Mouse (Mus musculus) heart, embryonic 13.5 days (tissue): ENCODE data around the gene Mrc1. TPM values are rescaled to one million over a fixed set of nuclear protein-coding genes. Genes with fewer than 3 reads are reported as not detected.

Experiments used
- ATAC-seq: fragments of 200-750 bp; cut with Nextera tagmentation; 2 replicates; pipeline ENCODE4 v1.8.0; 2017; ENCODE audit warnings: moderate TSS enrichment; ENCODE audit not compliant: insufficient number of reproducible peaks, low FRiP score, low TSS enrichment; ENCODE audit errors: extremely low read depth
- H3K27ac ChIP-seq: fragments of 300-500 bp; sonication (generic); replicated peaks from 2 replicates; pipeline ENCODE4 v1.5.1; 2015; ENCODE audit warnings: moderate library complexity, mild to moderate bottlenecking, inconsistent platforms
- H3K27me3 ChIP-seq: fragments of 300-500 bp; sonication (generic); replicated peaks from 2 replicates; pipeline ENCODE4 v1.6.1; 2015; ENCODE audit warnings: mild to moderate bottlenecking, inconsistent platforms
- H3K36me3 ChIP-seq: fragments of 300-500 bp; sonication (generic); 2 replicates; pipeline ENCODE4 v1.6.1; 2015; ENCODE audit warnings: mild to moderate bottlenecking, inconsistent platforms
- H3K4me1 ChIP-seq: fragments of 300-500 bp; sonication (generic); 2 replicates; pipeline ENCODE4 v1.6.1; 2015; ENCODE audit warnings: inconsistent platforms
- H3K4me2 ChIP-seq: fragments of 300-500 bp; sonication (generic); 2 replicates; pipeline ENCODE4 v1.6.1; 2015; ENCODE audit warnings: inconsistent platforms, mild to moderate bottlenecking, moderate library complexity
- H3K4me3 ChIP-seq: fragments of 300-500 bp; sonication (generic); 2 replicates; pipeline ENCODE4 v1.5.1; 2015; ENCODE audit warnings: moderate library complexity, mild to moderate bottlenecking, inconsistent platforms
- H3K9ac ChIP-seq: fragments of 300-500 bp; sonication (generic); 2 replicates; pipeline ENCODE4 v1.6.1; 2015; ENCODE audit warnings: inconsistent platforms, mild to moderate bottlenecking, moderate library complexity
- H3K9me3 ChIP-seq: fragments of 300-500 bp; sonication (generic); 2 replicates; pipeline ENCODE4 v1.6.1; 2016; ENCODE audit warnings: inconsistent platforms
- WGBS: fragments of 180-500 bp; shearing (Covaris S2); methylation state at CpG from one replicate; pipeline ENCODE4 v1.1.7; 2015; ENCODE audit warnings: mixed read lengths; 5-methylcytosine and 5-hydroxymethylcytosine counted together
- polyA plus RNA-seq: library from polyadenylated mRNA; unstranded; fragments of >200 nt; fragmentation: Nextera tagmentation; extraction: Ambion mirVana; gene quantifications from 2 replicates; pipeline ENCODE4 v1.2.1, GENCODE M21; 2015

The Mrc1 gene
- polyA plus RNA-seq, 1 experiment from 2014 or later, result 4.9 TPM

GRCm38 (mm10) chr2:14244157-14244556, 15.0 kb downstream of the Mrc1 start:
- Histone ChIP-seq H3K27ac (no peak overlapping the region), H3K4me2 (no peak overlapping the region), H3K9me3 (no peaks in the 10 kb centered on the region), H3K27me3 (no peaks in the 10 kb centered on the region), H3K4me3 (no peak overlapping the region), H3K4me1 (peaks cover 6% of the 10 kb centered on the region; the same call in 1 of the 2 replicates), H3K36me3 (no peaks in the 10 kb centered on the region), H3K9ac (no peak overlapping the region)
- ATAC-seq, result no peak
- WGBS, result 86% methylated on average over 5 of the region's 5 CpGs

- Histone ChIP-seq H3K4me3 (no peak overlapping the region), H3K27me3 (no peaks in the 10 kb centered on the region), H3K27ac (no peak overlapping the region), H3K9me3 (no peaks in the 10 kb centered on the region), H3K9ac (no peak overlapping the region), H3K4me2 (no peak overlapping the region), H3K4me1 (peaks cover under 1% of the 10 kb centered on the region; the same call in 1 of the 2 replicates), H3K36me3 (no peaks in the 10 kb centered on the region)
- 72% methylated on average over 2 of the region's 2 CpGs for WGBS
- no peak for ATAC-seq
These were observed 15.5 kb downstream of the Mrc1 start for GRCm38 (mm10) chr2:14244668-14245067.

- WGBS, result 74% methylated on average over 3 of the region's 3 CpGs
- no peak overlapping the region for H3K4me2 ChIP-seq
- H3K36me3 ChIP-seq, result no peaks in the 10 kb centered on the region
- H3K4me1 ChIP-seq, result no peaks in the 10 kb centered on the region
- ATAC-seq, result no peak
- H3K4me3 ChIP-seq, result no peak overlapping the region
- no peak overlapping the region for H3K9ac ChIP-seq
- no peaks in the 10 kb centered on the region for H3K9me3 ChIP-seq
- H3K27ac ChIP-seq, result no peak overlapping the region
- H3K27me3 ChIP-seq, result no peaks in the 10 kb centered on the region
These were observed 20.8 kb downstream of the Mrc1 start for GRCm38 (mm10) chr2:14249839-14250564.

- Histone ChIP-seq H3K36me3 (no peaks in the 10 kb centered on the region), H3K4me3 (no peak overlapping the region), H3K9me3 (no peaks in the 10 kb centered on the region), H3K4me1 (no peaks in the 10 kb centered on the region), H3K4me2 (no peak overlapping the region), H3K27ac (no peak overlapping the region), H3K27me3 (no peaks in the 10 kb centered on the region), H3K9ac (no peak overlapping the region)
- WGBS, result 70% methylated on average over 3 of the region's 3 CpGs
- ATAC-seq, result no peak
These were observed 22.7 kb downstream of the Mrc1 start for GRCm38 (mm10) chr2:14251938-14252337.

- H3K4me2 ChIP-seq, result no peak overlapping the region
- no peak for ATAC-seq
- H3K27ac ChIP-seq, result no peak overlapping the region
- no peaks in the 10 kb centered on the region for H3K36me3 ChIP-seq
- no peak overlapping the region for H3K9ac ChIP-seq
- no peaks in the 10 kb centered on the region for H3K27me3 ChIP-seq
- H3K4me3 ChIP-seq, result no peak overlapping the region
- no peaks in the 10 kb centered on the region for H3K9me3 ChIP-seq
- no peaks in the 10 kb centered on the region for H3K4me1 ChIP-seq
These were observed 29.2 kb downstream of the Mrc1 start for GRCm38 (mm10) chr2:14258345-14258850.

- no peak for ATAC-seq
- Histone ChIP-seq H3K4me2 (no peak overlapping the region), H3K9me3 (0 out of 2 replicates have a peak, but pooled peaks cover 4% of the 10 kb centered on the region), H3K27me3 (no peaks in the 10 kb centered on the region), H3K4me1 (no peaks in the 10 kb centered on the region), H3K9ac (no peak overlapping the region), H3K27ac (no peak overlapping the region), H3K4me3 (no peak overlapping the region), H3K36me3 (no peaks in the 10 kb centered on the region)
- 76% methylated on average over 1 of the region's 1 CpGs for WGBS
These were observed 32.9 kb downstream of the Mrc1 start for GRCm38 (mm10) chr2:14262090-14262489.

- 55% methylated on average over 1 of the region's 1 CpGs for WGBS
- Histone ChIP-seq H3K27me3 (no peaks in the 10 kb centered on the region), H3K9me3 (0 out of 2 replicates have a peak, but pooled peaks cover 4% of the 10 kb centered on the region), H3K9ac (no peak overlapping the region), H3K4me2 (no peak overlapping the region), H3K27ac (no peak overlapping the region), H3K4me3 (no peak overlapping the region), H3K36me3 (no peaks in the 10 kb centered on the region), H3K4me1 (no peaks in the 10 kb centered on the region)
- no peak for ATAC-seq
These were observed 40.0 kb downstream of the Mrc1 start for GRCm38 (mm10) chr2:14269160-14269559.

GRCm38 (mm10) chr2:14272088-14272487, 42.9 kb downstream of the Mrc1 start:
- no peaks in the 10 kb centered on the region for H3K27me3 ChIP-seq
- H3K27ac ChIP-seq, result no peak overlapping the region
- H3K9ac ChIP-seq, result no peak overlapping the region
- no peak overlapping the region for H3K4me3 ChIP-seq
- peaks cover 3% of the 10 kb centered on the region for H3K4me1 ChIP-seq
- ATAC-seq, result no peak
- no peaks in the 10 kb centered on the region for H3K9me3 ChIP-seq
- H3K36me3 ChIP-seq, result no peaks in the 10 kb centered on the region
- H3K4me2 ChIP-seq, result no peak overlapping the region
- 66% methylated on average over 1 of the region's 1 CpGs for WGBS

GRCm38 (mm10) chr2:14275796-14276195, 46.6 kb downstream of the Mrc1 start:
- Histone ChIP-seq H3K36me3 (no peaks in the 10 kb centered on the region), H3K4me2 (no peak overlapping the region), H3K9me3 (no peaks in the 10 kb centered on the region), H3K4me3 (no peak overlapping the region), H3K4me1 (peaks cover 4% of the 10 kb centered on the region), H3K27ac (no peak overlapping the region), H3K9ac (no peak overlapping the region), H3K27me3 (no peaks in the 10 kb centered on the region)
- ATAC-seq, result no peak
- WGBS, result 69% methylated on average over 5 of the region's 5 CpGs

- ATAC-seq, result no peak
- H3K36me3 ChIP-seq, result no peaks in the 10 kb centered on the region
- H3K4me1 ChIP-seq, result peaks cover 4% of the 10 kb centered on the region
- no peak overlapping the region for H3K9ac ChIP-seq
- WGBS, result 62% methylated on average over 2 of the region's 2 CpGs
- H3K4me3 ChIP-seq, result no peak overlapping the region
- no peaks in the 10 kb centered on the region for H3K9me3 ChIP-seq
- no peak overlapping the region for H3K4me2 ChIP-seq
- no peaks in the 10 kb centered on the region for H3K27me3 ChIP-seq
- H3K27ac ChIP-seq, result no peak overlapping the region
These were observed 50.1 kb downstream of the Mrc1 start for GRCm38 (mm10) chr2:14279256-14279655.

- Histone ChIP-seq H3K4me3 (no peak overlapping the region), H3K36me3 (no peaks in the 10 kb centered on the region), H3K27me3 (no peaks in the 10 kb centered on the region), H3K9me3 (no peaks in the 10 kb centered on the region), H3K4me2 (no peak overlapping the region), H3K27ac (no peak overlapping the region), H3K9ac (no peak overlapping the region), H3K4me1 (peaks cover 4% of the 10 kb centered on the region)
- no peak for ATAC-seq
- 65% methylated on average over 6 of the region's 6 CpGs for WGBS
These were observed 50.6 kb downstream of the Mrc1 start for GRCm38 (mm10) chr2:14279795-14280194.

- Histone ChIP-seq H3K9ac (no peak overlapping the region), H3K4me1 (no peaks in the 10 kb centered on the region), H3K36me3 (no peaks in the 10 kb centered on the region), H3K4me3 (no peak overlapping the region), H3K9me3 (no peaks in the 10 kb centered on the region), H3K27me3 (no peaks in the 10 kb centered on the region), H3K27ac (no peak overlapping the region), H3K4me2 (no peak overlapping the region)
- no peak for ATAC-seq
- 40% methylated on average over 5 of the region's 5 CpGs for WGBS
These were observed 66.1 kb downstream of the Mrc1 start for GRCm38 (mm10) chr2:14295334-14295733.
